Mouse (Mus musculus): ENCODE measurements around the gene Foxn4. TPM values are rescaled to one million over a fixed set of nuclear protein-coding genes. Genes with fewer than 3 reads are reported as not detected.

Foxn4 gene
- polyA plus RNA-seq, 1 experiment from 2014 or later, result 3.6 TPM

DNA sequence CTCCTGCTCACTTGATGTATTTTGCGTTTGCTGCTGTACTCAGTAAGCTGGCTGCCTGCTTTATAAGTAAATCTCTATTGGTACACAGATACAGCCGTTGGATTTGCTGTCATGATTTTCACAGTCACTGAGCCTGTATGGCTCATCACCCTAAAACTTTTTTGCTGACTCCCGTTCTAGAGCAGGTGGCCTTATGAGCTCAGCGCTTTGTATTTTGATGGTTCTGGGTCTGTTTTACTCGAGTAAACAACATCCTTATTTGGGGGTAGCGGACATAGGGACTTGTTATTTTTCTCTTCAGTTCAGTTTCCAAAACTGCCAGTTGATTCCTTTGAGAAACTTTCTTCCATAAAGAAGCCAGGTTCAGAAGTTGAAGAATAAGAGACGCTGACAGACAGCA is 47.6 kb downstream of the Foxn4 start:
- Histone ChIP-seq H3K9ac (replicated peaks) (no peak overlapping the region), H3K4me1 (replicated peaks) (no peaks in the 10 kb centered on the region), H3K4me2 (replicated peaks) (no peak overlapping the region), H3K36me3 (no peaks in the 10 kb centered on the region; the same call in 1 of the 2 replicates), H3K27me3 (no peaks in the 10 kb centered on the region), H3K4me3 (replicated peaks) (no peak overlapping the region), H3K9me3 (peaks cover 17% of the 10 kb centered on the region), H3K27ac (no peak overlapping the region)
- no peak for ATAC-seq
- 95% methylated on average over 7 of the region's 7 CpGs for WGBS

DNA sequence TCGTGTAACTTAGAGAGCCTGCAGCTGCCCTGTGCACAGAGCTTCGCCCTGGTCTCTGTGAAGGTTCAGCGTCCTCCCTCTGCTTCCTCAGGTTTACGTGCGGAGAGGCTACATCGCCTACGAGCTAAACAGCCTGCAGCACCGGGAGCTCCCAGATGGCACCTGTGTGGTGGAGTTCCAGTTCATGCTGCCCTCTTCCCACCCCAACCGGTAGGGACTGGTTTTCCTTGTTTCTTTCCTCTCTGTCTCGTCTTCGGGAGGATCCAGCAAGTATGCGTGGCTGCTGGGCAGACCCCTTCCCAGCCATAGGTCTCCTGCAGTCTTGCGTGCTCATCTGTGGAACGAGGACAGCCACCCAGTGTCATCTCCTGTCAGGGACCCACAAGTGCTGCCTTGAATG is 54.8 kb downstream of the Foxn4 start:
- WGBS, result 88% methylated on average over 14 of the region's 14 CpGs
- H3K9me3 ChIP-seq, result no peaks in the 10 kb centered on the region
- H3K36me3 ChIP-seq, result no peaks in the 10 kb centered on the region
- no peak overlapping the region for H3K4me3 ChIP-seq (replicated peaks)
- no peak overlapping the region for H3K27ac ChIP-seq
- no peak for ATAC-seq
- no peak overlapping the region for H3K4me2 ChIP-seq (replicated peaks)
- no peak overlapping the region for H3K9ac ChIP-seq (replicated peaks)
- H3K27me3 ChIP-seq, result no peaks in the 10 kb centered on the region
- no peaks in the 10 kb centered on the region for H3K4me1 ChIP-seq (replicated peaks)

GRCm38 (mm10) chr5:114213183-114213582 is 60.4 kb downstream of the Foxn4 start:
- no peak for ATAC-seq
- H3K4me1 ChIP-seq (replicated peaks), result no peaks in the 10 kb centered on the region
- H3K4me2 ChIP-seq (replicated peaks), result no peak overlapping the region
- no peak overlapping the region for H3K9ac ChIP-seq (replicated peaks)
- H3K27ac ChIP-seq, result no peak overlapping the region
- no peaks in the 10 kb centered on the region for H3K36me3 ChIP-seq
- no peaks in the 10 kb centered on the region for H3K9me3 ChIP-seq
- H3K27me3 ChIP-seq, result 0 out of 2 replicates have a peak, but pooled peaks cover 3% of the 10 kb centered on the region
- WGBS, result 72% methylated on average over 10 of the region's 10 CpGs
- no peak overlapping the region for H3K4me3 ChIP-seq (replicated peaks)

- no peak overlapping the region for H3K4me3 ChIP-seq (replicated peaks)
- 82% methylated on average over 2 of the region's 2 CpGs for WGBS
- no peaks in the 10 kb centered on the region for H3K36me3 ChIP-seq
- no peak overlapping the region for H3K27ac ChIP-seq
- no peak overlapping the region for H3K4me2 ChIP-seq (replicated peaks)
- H3K9me3 ChIP-seq, result 0 out of 2 replicates have a peak, but pooled peaks cover 2% of the 10 kb centered on the region
- no peak for ATAC-seq
- no peak overlapping the region for H3K9ac ChIP-seq (replicated peaks)
- no peaks in the 10 kb centered on the region for H3K27me3 ChIP-seq
- no peaks in the 10 kb centered on the region for H3K4me1 ChIP-seq (replicated peaks)
These were observed 67.4 kb downstream of the Foxn4 start for GRCm38 (mm10) chr5:114206158-114206557.

Other genes with a start within 250 kb of the Foxn4 start
- gene Usp30, start 208.3 kb downstream of the Foxn4 start, polyA plus RNA-seq (2015; fragmentation: Nextera tagmentation; extraction: Ambion mirVana), result 16.7 and 19.0 TPM in 2 replicates
- 79.3 and 82.7 TPM in 2 replicates for gene Svop, start 182.2 kb downstream of the Foxn4 start, polyA plus RNA-seq (2015; fragmentation: Nextera tagmentation; extraction: Ambion mirVana)
- gene Alkbh2, start 145.6 kb downstream of the Foxn4 start, polyA plus RNA-seq (2015; fragmentation: Nextera tagmentation; extraction: Ambion mirVana), result 5.8 and 6.0 TPM in 2 replicates
- 14.8 and 17.4 TPM in 2 replicates for gene Ung, start 143.4 kb downstream of the Foxn4 start, polyA plus RNA-seq (2015; fragmentation: Nextera tagmentation; extraction: Ambion mirVana)
- gene Acacb, start 127.3 kb downstream of the Foxn4 start, polyA plus RNA-seq (2015; fragmentation: Nextera tagmentation; extraction: Ambion mirVana), result 2.4 and 2.9 TPM in 2 replicates
- 0.58 and 0.93 TPM in 2 replicates for gene Myo1h, start 15.4 kb upstream of the Foxn4 start, polyA plus RNA-seq (2015; fragmentation: Nextera tagmentation; extraction: Ambion mirVana)
- 92.8 and 94.0 TPM in 2 replicates for gene Kctd10, start 106.7 kb upstream of the Foxn4 start, polyA plus RNA-seq (2015; fragmentation: Nextera tagmentation; extraction: Ambion mirVana)
- 36.9 and 43.1 TPM in 2 replicates for gene Ube3b, start 106.8 kb upstream of the Foxn4 start, polyA plus RNA-seq (2015; fragmentation: Nextera tagmentation; extraction: Ambion mirVana)
- 21.1 and 22.9 TPM in 2 replicates for gene Mmab, start 170.3 kb upstream of the Foxn4 start, polyA plus RNA-seq (2015; fragmentation: Nextera tagmentation; extraction: Ambion mirVana)
- gene Mvk, start 170.5 kb upstream of the Foxn4 start, polyA plus RNA-seq (2015; fragmentation: Nextera tagmentation; extraction: Ambion mirVana), result 50.7 and 55.4 TPM in 2 replicates